Mouse (Mus musculus): ENCODE measurements around the gene D430019H16Rik.
A peak's percentile ranks its signal among the peaks of the same experiment; 100 is the strongest.

Gene D430019H16Rik

DNA sequence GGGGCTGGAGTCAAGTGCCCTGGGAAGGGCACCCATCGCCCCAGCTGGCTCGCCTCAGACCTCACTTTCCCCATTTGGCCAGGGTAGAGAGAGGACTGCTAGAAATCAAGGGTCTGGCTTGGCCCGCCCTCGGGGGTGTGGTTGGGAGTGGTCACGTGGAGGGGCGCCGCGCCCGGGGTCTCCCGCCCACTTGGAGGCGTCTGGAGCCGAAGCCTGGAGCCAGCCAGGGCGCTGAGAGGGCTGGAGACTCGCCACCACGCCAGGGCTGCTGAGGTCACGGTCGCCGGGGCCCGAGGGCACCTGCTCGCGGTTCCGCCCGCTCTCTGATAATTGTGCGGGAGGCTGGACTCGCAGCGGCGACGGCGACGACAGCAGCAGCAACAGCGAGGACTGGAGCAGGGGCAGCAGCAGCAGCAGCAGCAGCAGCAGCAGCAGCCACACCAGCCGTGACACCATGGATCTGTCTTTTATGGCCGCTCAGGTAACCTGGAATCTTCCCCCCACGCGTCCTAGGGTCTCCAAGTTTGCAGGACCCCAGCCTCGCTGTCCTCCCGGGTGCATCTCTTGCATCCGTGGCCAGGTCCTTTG is at the start of gene D430019H16Rik:
Gene D430019H16Rik, plus strand, starts transcription at position 187 of the 588 bp plus-strand sequence.
- DNase-seq (ENCODE audit: low read depth, low spot score): peak; percentile 21

DNA sequence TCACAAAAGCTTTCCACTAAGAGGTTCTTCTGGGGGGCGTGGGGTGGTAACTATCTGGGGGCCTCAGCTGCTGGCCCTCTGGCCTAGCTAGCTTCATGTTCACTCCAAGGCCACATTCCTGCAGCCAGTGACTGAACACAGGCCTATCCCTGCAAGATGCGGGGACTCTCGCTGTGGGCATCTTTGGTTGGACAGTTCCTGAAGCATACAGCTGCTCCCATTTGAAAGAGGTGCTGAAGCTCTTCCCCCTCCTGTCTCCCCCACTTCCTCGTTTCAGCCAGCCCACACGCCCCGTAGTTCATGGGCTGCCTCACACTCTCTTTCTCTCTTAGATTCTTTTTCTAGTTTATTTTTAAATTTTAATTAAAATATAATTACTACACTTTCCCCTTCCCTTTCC is 47.6 kb upstream of the D430019H16Rik start:
- no peak for DNase-seq (ENCODE audit: low read depth, low spot score)

DNA sequence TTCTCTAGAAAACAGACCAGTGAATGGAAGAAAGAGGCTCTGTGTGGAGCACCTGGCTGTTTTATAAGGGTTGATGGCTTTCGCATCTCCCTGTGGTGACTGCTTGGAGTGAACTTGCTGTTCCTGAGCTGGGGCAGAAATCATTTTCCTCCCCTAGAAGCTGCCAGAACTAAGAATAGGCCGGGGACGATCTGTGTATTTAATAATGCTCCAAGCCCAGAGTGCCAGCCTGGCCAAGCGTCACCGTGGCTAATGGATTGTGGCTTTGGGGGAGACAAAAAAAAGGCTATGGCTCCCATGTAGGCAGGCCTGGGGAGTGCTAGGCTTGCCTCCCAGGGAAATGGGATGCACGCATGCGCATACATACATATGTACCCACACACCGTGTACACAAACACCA is 39.7 kb upstream of the D430019H16Rik start:
- DNase-seq (ENCODE audit: low read depth, low spot score): no peak

DNA sequence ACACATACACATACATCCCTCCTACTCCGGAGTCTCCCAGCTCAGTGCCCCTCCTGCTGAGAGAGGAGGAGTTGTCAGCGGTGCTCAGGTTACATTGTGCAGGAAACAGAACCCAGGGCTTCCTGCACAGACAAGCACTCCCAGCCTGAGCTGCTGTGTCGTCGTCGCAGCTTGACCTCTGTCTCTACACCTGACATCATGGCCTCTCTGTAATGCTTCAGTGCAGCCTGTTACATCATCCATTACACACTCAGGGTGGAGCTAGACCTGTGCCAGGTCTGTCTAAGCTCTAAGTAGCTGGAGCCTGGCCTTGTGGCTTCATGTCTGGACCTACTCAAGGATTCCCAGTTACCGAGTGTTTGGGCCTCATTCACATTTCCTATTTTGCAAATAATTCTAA is 33.2 kb upstream of the D430019H16Rik start:
- no peak for DNase-seq (ENCODE audit: low read depth, low spot score)

DNA sequence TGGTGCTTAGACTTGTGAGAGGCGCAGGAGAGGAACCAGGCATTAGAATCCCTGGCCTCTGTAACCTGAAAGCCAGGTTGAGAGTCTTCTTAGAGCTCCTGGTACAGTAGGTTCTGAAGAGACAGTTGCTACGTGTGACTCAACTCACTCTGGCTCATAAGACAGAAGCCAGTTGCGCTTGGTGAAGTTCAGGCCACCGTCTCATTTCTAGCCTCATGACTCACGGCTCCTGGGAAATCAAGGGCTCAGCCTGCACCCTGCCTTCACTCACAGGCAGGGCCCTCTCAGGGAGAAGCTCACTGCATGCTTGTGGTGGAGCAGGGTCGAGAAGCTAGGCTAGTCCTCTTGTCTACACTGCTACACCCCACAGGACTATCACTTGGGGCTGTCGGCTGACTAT is 27.1 kb upstream of the D430019H16Rik start:
- DNase-seq (ENCODE audit: low read depth, low spot score): no peak

DNA sequence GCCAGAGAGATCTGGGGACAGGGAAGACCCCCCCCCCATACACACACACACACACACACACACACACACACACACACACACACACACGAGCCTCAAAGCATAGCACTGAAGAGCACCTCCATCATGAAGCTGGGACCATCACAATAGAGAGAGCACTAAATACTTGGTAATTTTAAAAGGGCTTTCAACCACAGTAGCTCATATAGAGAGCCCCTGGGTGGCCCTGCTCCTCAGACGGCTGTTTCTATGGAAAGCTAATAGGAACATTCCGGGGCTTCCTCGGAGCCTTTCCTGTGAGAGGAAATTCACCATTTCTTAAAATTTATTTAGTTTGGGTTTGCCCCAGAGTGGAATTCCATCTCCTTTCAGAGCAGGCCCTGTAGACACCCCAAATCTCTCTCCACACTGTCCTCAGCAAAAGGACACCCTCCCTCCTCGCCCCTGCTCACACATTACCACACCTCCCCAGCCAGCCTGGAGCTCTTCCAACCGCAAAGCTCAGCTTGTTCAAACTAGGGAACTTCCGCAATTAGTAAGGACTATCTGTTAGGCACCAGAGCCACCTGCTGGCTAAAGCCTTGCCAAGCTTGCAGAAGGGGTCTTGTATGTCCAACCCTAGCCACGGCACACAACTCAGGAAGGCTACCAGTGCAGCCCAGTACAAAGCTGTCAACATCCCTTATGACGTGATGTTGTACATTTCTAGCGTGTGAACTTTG is 26.5 kb upstream of the D430019H16Rik start:
- peak; percentile 25 for DNase-seq (ENCODE audit: low read depth, low spot score)

DNA sequence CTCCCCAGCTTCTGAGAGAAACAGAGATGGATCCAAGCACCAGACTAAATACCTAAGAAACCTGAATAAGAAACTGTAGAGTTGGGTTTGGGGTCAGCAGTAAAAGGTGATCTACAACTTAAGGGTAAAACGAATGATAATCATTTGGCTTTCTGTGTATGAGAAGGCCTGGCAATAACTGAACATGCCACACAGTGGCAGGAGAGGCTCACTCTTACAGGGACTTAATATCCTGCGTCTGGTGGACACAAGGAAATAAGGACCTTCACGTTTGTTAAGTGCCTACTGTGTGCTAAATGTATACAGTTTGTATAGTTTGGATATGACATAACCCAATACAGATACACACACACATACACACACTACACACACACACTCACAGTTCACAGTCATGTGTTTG is 21.8 kb upstream of the D430019H16Rik start:
- DNase-seq (ENCODE audit: low read depth, low spot score): no peak

DNA sequence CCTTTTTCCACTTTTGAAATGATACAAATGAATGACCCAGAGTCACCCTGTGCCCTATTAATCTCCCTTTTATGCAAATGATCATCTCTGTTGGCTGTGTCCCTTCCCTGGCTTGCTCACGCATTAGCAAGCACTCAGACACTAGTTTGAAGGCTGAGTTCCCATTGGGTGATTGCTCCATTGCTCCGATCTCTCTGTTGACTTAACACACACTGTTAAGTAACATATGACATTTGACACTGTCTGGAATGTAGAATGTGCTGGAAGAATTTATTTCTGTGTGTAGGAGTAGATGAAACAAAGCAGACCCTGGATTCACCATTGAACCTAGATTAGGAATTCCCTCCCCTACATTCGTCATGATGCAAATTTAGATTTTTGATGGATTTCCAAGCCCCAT is 20.8 kb upstream of the D430019H16Rik start:
- no peak for DNase-seq (ENCODE audit: low read depth, low spot score)

DNA sequence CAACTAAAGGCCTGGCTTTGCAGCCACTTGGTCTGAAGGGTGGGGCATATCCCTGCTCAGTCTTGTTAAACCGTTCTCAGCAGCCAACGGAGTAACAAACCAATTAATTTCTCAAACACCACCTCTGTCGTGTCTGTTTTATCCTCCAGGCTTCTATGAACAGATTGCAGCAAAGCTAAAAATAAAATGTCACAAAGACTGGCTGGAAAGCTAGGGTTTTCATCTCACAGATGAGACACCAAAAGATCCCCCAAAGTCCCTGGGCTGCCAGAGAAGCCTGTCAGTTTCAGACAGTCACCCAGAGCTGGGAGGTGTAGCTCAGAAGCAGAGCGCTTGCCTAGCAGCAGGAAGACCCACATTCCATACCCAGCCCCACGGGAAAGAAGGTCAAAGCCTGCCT is 15.4 kb upstream of the D430019H16Rik start:
- no peak for DNase-seq (ENCODE audit: low read depth, low spot score)

DNA sequence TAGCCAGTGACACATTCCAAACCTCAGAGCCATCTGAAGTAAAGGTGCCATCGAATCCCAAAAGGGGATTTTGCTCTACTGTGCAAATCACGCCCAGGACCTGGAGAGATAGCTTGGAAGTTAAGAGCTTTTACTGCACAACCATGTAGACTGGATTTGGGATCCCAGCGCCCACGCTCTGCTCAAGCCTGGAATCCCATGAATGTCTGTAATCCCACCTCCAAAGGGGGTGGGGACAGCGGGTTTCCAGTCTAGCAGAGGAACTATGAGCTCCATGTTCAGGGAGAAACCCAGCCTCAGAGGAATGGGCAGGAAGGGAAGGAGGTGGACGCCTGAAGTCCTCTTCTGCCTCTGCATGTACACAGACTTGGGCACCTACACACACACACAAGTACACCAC is 13.7 kb upstream of the D430019H16Rik start:
- DNase-seq (ENCODE audit: low read depth, low spot score): no peak

DNA sequence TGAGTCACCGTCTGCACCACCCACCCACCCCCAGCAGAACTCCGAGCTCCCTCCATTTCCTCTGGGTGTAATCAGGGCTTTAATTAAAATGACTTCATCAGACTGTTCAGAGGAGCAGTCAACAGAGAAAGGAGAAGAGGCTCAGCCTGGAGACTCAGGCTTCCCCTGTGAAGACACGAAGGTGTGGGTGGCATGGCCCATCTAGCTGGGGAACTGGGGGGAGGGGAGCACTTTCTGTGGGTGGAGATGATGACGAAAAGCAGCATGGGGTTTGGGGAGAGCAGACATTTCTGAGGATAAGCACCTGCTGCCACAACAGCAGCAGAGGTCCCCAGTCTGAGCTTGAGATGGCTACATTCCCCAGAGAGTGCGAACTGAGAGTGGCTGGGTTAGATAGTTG is 10.1 kb upstream of the D430019H16Rik start:
- DNase-seq (ENCODE audit: low read depth, low spot score): no peak

DNA sequence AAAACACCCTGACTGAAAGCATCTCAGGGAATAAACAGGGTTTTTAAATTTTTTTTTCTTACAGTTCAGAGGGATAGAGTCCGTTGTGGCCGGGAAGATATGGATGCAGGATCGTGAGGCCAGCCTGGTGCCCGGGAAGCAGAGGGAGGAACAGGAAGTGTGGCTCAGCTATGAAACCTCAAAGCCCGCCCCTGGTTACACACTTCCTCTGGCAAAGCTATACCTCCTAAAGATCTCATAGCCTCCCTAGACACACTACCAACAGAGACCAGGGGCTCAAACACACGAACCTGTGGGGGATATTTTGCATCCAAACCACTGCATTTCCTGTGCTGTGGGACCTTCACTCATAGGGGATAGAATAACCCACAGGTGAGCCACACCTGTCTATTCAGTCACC is 7.9 kb upstream of the D430019H16Rik start:
- no peak for DNase-seq (ENCODE audit: low read depth, low spot score)

DNA sequence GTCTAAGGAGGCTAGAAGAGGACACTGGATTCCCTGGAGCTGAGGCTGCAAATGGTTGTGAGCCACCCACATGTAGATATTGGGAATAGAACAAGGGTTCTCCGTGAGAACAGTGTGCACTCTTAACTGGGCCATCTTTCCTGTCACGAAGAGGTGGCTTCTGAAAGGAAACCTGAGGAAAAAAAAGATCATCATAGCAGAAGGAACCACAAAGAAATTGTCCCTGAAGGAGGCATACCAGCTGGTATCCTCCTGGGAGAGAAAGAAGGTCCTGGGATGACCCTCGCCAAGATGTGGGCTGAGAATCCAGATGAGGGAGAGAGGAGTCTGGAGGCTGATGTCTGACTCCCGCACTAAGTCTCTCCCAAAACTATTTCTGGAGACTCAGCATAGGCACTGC is 4.4 kb upstream of the D430019H16Rik start:
- no peak for DNase-seq (ENCODE audit: low read depth, low spot score)

DNA sequence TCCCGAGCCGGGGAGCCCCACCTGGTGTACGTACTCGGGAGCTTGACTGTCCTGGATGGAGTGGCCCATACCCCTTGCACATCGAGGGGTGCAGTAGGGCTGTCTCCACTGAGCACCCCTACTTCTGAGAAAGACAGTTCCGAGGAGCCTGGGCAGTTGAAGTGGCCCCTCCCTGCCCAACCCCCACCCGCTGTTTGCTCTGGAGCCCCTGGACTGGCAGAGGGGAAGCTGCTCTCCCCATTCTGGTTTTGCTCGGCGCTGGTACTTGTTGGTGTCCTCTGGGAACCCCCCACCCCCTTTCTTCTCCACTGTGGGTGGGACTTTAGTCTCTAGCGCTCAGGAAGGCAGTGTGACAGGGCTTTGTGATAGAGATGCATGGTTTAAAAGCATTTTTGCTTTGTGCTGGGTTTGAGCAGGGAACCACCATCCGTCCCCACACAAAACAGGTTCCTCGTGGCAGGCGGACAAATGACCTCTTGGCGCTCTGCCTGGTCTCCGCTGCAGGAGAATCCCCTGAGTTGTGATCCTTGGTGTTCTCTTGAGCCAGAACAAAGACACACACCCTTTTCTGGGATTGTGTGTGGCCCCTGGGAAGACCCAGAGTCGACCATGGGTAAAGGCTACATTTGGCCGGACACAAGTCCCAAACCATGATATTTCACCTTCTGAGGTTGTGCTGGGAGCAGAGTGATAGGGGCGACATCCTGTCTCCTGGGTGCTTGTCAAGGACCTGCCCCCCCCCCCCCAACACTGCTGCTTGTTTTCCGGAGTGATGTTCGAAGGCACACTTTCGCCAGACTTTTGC is 804 bp downstream of the D430019H16Rik start:
- peak; percentile 50 for DNase-seq (ENCODE audit: low read depth, low spot score)

DNA sequence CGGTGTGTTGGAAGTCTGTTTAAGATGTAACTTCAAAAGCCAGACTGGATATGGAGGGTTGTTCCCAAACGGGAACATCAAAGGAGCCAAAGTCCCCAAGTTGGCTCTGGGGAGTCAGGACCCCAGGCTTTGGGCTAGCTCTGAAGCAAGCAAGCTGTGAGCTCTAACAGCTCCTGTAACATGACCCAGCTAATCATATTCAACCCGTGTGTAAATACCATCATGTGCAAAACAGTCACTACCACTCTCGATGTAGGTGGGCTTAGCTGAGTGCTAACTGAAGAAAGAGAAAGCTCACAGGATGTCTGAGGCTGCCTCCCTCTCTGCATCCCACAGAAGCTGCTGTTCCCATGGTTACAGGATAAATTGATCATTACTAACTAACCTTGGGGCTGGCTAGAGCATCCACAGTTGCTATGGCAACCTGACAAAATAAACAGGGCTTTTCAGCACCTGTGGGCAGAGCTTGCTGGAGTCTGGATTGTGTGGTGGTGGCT is 1.5 kb downstream of the D430019H16Rik start:
- DNase-seq (ENCODE audit: low read depth, low spot score): peak; percentile 64

DNA sequence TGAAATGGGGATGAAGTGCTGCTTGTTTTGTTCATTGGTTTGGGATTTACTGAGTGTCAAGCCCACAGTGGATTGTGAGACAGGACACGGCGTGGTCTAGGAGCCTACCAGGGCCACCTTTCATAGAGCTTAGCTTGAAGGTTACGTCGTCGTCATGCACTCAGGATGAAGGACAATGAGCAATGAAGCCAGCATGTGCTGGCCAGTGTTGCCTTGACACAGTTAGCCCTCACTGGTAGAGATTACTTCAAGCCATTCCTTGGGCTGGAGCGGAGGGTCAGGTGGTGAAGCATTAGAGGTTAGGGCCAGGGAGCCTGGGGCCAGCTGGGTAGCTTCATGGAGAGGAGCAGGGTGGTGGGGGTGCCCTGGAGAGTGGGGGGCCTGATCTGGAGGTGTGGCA is 5.1 kb downstream of the D430019H16Rik start:
- DNase-seq (ENCODE audit: low read depth, low spot score): no peak

DNA sequence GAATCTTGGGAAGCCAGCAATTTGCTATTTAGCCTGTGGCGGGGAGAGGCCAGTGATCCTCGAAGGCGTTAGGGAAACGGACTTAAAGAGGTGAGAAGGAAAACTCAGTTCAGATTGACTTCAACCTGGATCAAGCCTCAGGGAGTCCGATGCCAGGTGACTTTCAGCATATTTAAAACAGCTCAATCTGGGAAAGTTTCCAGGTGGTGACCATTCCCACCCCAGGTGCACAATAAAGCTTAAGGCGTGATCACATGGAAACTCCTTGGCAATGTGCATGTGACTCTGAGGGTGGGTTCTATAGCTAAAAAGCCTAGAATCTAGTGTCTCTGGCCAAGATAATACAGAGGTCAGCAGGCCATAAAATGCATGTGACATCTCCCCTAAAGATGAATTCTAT is 7.4 kb downstream of the D430019H16Rik start:
- no peak for DNase-seq (ENCODE audit: low read depth, low spot score)

DNA sequence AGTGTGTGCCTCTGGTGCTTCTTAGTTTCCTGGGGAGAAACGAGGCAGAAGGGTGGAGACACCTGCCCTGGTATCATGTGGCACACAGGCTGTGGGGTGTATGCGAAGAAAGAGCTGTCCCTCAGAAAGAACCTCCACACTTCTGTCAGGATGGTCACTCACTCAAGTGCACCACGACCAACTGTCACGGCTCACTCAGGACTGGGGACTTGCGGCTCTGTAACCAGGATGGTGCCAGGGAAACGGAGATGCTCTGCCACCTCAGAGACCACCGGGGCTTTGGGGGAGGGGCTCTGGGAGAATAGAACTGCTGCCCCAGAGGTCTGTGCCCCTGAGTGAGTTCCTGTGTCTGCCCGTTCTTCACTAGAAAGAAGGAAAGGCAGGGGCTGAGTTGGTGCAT is 15.4 kb downstream of the D430019H16Rik start:
- DNase-seq (ENCODE audit: low read depth, low spot score): no peak

DNA sequence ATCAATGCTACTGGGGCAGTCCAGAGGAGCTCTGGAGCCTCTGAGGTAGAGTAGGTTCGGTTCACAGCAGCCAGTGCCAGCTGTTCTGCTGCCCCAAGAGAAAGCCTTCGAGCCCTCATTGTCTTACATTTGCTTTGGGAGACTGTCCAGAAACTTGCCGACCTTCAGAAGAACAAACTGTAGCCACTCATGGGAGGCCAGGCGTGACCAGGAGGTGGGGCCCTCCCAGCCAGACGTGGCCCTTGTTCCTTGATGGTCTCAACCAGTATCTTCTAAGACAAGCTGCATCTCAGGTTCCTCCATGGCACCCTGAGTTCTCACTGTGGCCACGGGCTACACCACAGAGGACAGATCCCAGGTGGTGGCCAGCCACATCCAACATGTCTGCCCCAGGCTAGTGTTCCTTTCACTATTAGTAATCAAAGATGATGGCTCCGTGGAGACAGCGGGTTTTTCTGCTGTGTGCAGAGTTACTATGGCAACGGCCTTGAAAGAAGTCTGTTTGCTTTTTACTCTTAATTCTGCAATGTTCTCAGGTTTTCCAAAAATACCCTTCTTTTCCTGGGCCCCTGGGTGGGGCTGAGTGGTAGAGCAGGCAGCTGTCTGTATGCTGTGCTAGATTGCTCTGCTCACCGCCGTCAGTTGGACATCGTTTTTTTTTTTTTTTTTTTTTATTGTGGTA is 21.7 kb downstream of the D430019H16Rik start:
- DNase-seq (ENCODE audit: low read depth, low spot score): peak; percentile 34

DNA sequence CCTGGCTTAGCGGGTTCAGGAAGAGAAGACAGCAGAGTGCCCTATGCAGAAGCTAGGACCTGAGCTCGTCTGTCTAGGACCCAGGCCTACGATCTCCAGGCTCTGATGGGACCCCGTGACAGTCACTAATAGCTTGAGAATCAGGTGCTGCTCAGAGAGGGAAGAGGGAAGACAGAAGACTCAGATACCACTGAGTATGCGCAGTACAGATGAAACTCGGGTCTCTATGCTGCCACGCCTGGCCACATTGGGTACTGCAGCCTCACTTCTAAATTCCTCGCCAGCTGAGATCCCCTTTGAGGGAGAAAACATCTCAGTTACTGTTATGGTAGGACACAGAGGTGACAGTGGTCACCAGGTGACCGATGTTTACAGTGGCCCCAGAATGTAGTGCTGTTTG is 22.8 kb downstream of the D430019H16Rik start:
- peak; percentile 64 for DNase-seq (ENCODE audit: low read depth, low spot score)

DNA sequence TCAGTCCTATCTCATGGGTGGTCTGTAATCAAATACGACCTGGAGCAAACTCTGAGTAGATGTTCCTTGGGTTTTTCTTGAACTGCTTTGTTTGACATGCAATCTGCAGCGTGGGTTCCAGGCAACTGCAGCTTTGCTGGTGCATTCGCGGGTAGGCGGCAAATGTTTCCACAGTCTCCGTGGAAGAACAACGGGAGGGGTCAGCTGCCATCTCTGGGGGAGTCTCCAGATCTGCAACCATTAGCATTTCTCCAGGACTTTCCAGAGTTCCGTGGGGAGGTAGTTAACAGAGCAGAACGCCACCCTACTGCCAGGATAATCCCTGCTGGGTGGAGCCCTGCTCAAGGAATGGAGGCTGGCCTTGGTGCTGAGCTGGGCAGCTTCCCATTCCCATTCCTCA is 23.3 kb downstream of the D430019H16Rik start:
- DNase-seq (ENCODE audit: low read depth, low spot score): no peak

DNA sequence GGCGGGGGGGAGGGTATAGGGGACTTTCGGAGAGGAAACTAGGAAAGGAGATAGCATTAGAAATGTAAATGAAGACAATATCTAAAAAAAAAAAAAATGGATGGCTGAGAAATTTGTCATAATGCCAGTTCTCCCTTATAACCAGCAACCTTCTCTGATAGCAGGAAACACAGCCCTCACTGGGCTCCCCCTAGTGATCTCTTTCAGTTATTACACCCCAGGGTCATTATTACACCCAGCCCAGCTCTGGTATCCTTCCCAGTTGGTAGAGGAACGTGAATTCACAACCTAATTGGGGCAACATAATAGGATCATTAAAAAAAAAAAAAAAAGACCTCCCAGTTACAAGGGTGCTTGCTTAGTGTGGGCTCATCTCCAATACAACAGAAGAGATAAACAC is 29.8 kb downstream of the D430019H16Rik start:
- DNase-seq (ENCODE audit: low read depth, low spot score): peak; percentile 46
